Mouse (Mus musculus) T-helper 2 cell (primary cell): ENCODE data around the gene Sgsh.

Experiments used
- in situ Hi-C: fragments of 300-600 bp; cut with MboI, MseI; formaldehyde crosslinking; loops from one replicate; pipeline ENCODE4 v1.15.1; 2025; ENCODE audit warnings: high pct_unique_total_duplicates

The Sgsh gene

GRCm38 (mm10) chr11:119378551-119378950 is 23.2 kb upstream of the Sgsh start:
- in situ Hi-C loops = no loop called here

DNA sequence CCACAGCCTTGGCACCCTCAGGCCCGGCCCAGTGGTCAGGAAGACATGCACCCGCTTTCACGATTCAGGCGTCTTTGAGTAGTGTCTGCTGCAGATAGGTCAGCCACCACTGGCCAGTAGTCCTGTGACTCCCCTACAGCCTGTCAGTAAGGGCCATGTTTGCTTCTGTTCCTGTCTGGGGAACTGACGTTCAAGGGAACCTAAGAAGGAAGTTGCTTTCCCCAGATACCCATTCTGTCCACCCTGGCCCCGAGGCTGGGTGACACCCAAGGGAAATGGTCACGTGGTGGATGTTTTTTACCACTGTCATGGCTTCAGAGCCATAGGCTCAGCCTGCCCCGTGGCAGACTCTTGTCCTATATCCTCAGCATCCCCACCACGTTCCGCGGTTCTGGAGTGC is 22.0 kb upstream of the Sgsh start:
- in situ Hi-C loops = no loop called here

- in situ Hi-C loops = no loop called here
Measured at GRCm38 (mm10) chr11:119375425-119375824, 20.1 kb upstream of the Sgsh start.

GRCm38 (mm10) chr11:119363534-119364145 is 8.3 kb upstream of the Sgsh start:
- in situ Hi-C loops = no loop called here

- in situ Hi-C loops = no loop called here
Measured at GRCm38 (mm10) chr11:119362769-119363533, 7.6 kb upstream of the Sgsh start.

DNA sequence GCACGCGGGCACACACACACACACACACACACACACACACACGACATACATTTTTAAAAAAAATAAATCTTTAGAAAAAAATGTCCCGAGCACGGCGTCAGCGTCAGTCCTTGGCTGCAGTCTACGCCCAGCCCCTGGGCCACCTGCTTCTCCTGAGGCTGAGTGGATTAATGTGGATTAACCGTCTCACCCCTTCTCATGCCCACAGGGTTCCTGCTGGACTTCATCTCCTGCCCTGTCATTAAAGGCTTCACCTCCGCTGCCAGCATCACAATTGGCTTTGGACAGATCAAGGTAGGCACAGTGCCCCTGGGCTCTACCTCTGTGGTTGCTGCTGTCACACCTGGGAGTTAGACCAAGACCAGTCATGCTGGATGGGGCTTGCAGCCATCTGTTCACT is 3.8 kb upstream of the Sgsh start:
- in situ Hi-C loops = loop anchor here (5.0 kb wide), 1 partner anchor 33 kb away; the partner anchor contains the start of gene Rnf213

GRCm38 (mm10) chr11:119354798-119355442 is 416 bp downstream of the Sgsh start:
- in situ Hi-C loops = loop anchor here (5.0 kb wide), 1 partner anchor 37 kb away; the partner anchor contains the start of gene Rnf213

- in situ Hi-C loops = no loop called here
Measured at GRCm38 (mm10) chr11:119353946-119354345, 1.4 kb downstream of the Sgsh start.

DNA sequence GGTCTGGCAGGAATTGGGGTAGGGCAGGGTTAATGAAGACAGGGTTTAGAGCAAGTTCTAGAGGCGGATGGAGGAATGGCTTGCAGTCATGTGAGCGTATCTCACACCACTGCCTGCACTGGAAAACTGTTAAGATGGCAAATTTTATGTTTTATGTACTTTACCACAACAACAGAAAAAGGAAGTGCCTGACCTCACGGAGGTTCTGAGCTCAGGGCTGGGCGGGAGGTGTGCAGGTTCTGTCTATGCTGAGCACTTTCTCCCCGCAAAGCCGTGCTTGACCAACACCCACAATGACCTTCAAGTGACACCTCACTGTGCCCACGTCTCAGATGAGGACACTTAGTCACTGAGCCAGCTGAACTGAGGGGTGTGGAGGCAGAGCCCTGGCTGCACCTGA is 3.2 kb downstream of the Sgsh start:
- in situ Hi-C loops = no loop called here

- in situ Hi-C loops = no loop called here
Measured at GRCm38 (mm10) chr11:119347125-119347524, 8.2 kb downstream of the Sgsh start.

DNA sequence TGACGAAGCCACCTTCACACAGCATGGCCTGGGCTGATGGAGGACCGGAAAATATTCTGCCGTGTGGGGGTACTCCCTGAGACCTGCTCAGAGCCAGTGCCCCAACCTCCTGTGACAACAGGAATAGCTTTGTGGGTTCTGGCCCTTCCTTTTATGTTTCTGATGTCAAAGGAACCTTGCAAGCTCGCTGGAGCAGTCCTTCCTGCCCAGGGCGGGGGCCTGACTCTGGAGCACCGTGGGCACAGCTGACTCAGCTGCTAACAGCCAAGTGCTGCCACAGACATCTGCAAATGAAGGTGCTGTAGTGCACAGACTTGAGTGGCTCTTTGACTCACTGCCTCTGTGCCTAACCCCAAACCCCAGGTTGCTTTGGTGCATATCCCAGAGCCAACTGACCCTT is 10.5 kb downstream of the Sgsh start:
- in situ Hi-C loops = no loop called here

- in situ Hi-C loops = no loop called here
Measured at GRCm38 (mm10) chr11:119344178-119344577, 11.2 kb downstream of the Sgsh start.

DNA sequence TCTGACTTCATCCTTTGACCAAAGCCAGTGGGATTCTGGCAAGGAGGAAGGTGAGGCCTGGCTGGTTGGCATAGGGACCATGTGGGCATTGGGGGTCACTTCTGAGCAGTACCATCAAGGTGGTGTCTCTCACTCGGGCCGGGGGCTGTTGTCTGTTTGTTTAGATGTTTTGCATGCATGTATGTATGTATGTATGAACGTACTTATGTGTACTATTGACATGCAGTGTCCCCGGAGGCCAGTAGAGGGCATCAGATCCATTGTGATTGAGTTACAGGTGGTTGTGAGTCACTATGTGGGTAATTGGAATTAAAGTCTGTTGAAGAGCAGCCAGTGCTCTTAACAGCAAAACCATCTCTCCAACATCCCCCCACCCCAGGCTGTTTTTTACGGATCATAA is 15.7 kb downstream of the Sgsh start:
- in situ Hi-C loops = no loop called here

GRCm38 (mm10) chr11:119339179-119339578 is 16.2 kb downstream of the Sgsh start:
- in situ Hi-C loops = no loop called here

DNA sequence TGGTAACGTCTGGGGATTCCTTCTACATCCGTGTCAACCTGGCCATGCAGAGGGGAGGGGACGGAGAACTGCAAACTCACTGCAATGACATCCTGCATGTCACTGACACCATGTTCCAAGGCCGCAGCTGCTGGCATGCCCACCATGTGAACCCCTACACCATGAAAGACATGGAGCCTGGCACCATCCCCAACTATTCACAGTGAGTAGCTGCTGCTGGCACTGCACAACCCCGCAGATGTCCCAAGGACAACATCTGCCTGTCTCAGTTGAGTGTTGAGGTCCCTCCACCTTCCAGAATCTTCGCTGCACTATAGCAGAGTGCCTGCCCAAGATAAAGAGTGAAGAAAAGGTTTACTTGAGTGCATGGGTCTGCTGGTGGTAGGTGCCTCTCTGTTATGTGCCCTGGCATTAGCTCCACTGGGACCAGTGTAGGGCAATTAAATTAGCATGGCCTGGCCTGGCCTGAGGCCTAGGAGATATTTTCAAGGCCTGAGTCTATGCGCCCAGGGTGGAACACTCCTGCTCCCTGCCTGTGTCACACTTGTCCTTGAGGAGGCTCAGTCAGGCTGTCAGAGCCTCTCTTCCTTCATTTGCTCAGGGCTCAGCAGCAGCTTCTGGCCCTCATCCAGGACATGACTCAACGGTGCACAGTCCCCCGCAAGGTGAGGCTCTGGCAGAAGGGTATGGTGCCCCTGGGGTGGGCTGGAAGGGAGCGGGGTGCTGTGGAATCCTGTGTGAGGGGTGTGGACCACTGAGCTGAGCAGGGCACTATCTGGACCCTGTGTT is 16.9 kb downstream of the Sgsh start:
- in situ Hi-C loops = no loop called here

DNA sequence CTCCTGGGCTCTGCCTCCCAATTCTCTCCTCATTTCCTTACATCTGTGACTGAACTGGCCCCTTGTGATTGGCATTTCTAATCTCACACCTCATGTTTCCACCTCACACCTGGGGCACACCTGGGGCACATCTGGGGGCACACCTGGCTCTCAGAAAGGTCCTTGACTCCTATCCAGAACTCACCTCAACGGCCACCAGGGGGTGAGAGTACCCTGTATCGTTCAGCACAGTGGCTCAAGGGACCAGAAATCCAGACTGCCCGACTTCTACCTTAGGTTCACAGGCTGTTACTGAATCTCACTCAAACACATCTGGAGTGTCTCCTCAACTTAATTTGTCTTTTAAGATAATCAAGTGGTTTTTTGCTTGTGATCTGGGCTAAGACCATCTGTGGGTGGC is 23.4 kb downstream of the Sgsh start:
- in situ Hi-C loops = no loop called here

DNA sequence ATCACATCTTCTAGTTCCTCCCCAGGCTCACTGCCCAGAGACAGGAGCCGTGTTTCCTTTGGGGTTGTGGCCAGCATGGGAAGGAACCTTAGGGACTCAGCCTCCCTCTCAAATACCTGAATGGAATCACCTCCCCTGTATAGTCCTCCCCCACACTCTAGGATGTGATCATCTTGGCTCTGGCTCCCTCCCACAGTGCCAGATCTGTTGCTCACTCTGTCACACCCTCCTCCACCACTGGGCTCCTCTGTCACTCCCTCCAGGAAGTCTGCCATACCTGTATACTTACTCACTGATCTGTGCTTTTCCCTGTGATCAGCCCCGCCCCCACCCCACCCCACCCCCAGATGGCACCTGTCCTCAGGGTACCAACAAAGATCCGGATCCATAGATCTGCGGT is 24.7 kb downstream of the Sgsh start:
- in situ Hi-C loops = no loop called here

GRCm38 (mm10) chr11:119325068-119325467 is 30.3 kb downstream of the Sgsh start:
- in situ Hi-C loops = no loop called here

GRCm38 (mm10) chr11:119322521-119322920 is 32.8 kb downstream of the Sgsh start:
- in situ Hi-C loops = no loop called here

DNA sequence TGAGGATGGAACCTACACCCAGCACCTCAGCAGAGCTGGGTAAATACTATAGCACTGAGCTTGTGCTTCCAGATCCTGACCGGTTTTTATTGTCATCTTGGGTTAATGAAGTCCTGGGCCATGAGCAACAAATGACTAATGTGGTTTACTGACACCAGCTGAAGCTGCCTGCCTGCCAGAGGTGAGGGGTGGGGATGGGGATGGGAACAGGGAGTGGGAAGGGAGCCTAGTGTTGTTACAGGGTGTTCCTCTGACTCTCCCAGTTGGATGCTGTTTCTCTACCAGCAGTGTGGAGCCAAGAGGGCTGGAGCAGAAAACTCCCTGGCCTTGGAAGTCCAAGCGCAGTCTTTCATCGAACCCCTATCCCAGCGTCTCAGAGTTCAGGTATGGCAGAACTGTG is 38.6 kb downstream of the Sgsh start:
- in situ Hi-C loops = no loop called here

- in situ Hi-C loops = no loop called here
Measured at GRCm38 (mm10) chr11:119314252-119314936, 40.9 kb downstream of the Sgsh start.
